Mouse (Mus musculus) neural tube, embryonic 11.5 days (tissue): ENCODE data around the gene Efcab6. TPM values are rescaled to one million over a fixed set of nuclear protein-coding genes. Genes with fewer than 3 reads are reported as not detected.

Experiments used
- ATAC-seq: fragments of 200-750 bp; cut with Nextera tagmentation; 2 replicates; pipeline ENCODE4 v1.8.0; 2017; ENCODE audit warnings: moderate number of reproducible peaks, mild to moderate bottlenecking, moderate TSS enrichment, moderate library complexity; ENCODE audit not compliant: insufficient read depth, low FRiP score, low TSS enrichment
- DNase-seq: peaks from one replicate; pipeline ENCODE4 v3.0.0-alpha.2; 2015; ENCODE audit warnings: low spot score
- H3K27ac ChIP-seq: fragments of 300-500 bp; sonication (generic); 2 replicates; pipeline ENCODE4 v1.5.1; 2014; ENCODE audit warnings: low read depth, mild to moderate bottlenecking, low read length
- H3K27me3 ChIP-seq: fragments of 300-500 bp; sonication (generic); 2 replicates; pipeline ENCODE4 v1.6.1; 2014; ENCODE audit warnings: mild to moderate bottlenecking, low read length, mixed read lengths; ENCODE audit not compliant: control insufficient read depth, insufficient read depth
- H3K36me3 ChIP-seq: fragments of 300-500 bp; sonication (generic); 2 replicates; pipeline ENCODE4 v1.6.1; 2014; ENCODE audit warnings: mild to moderate bottlenecking, low read length, moderate library complexity, mixed read lengths; ENCODE audit not compliant: control insufficient read depth, insufficient read depth
- H3K4me1 ChIP-seq: fragments of 300-500 bp; sonication (generic); 2 replicates; pipeline ENCODE4 v1.6.1; 2014; ENCODE audit warnings: low read length, mixed read lengths; ENCODE audit not compliant: control insufficient read depth, insufficient read depth
- H3K4me2 ChIP-seq: fragments of 300-500 bp; sonication (generic); 2 replicates; pipeline ENCODE4 v1.6.1; 2014; ENCODE audit warnings: low read depth, mild to moderate bottlenecking, moderate library complexity
- H3K4me3 ChIP-seq: fragments of 300-500 bp; sonication (generic); 2 replicates; pipeline ENCODE4 v1.5.1; 2014; ENCODE audit warnings: low read depth, low read length
- H3K9ac ChIP-seq: fragments of 300-500 bp; sonication (generic); 2 replicates; pipeline ENCODE4 v1.6.1; 2014; ENCODE audit warnings: mild to moderate bottlenecking, low read length
- H3K9me3 ChIP-seq: fragments of 300-500 bp; sonication (generic); 2 replicates; pipeline ENCODE4 v1.6.1; 2016; ENCODE audit warnings: low read length; ENCODE audit not compliant: control insufficient read depth
- WGBS: fragments of 180-500 bp; shearing (Covaris S2); extraction: QIAGEN DNeasy Blood & Tissue Kit; methylation state at CpG from one replicate; pipeline ENCODE4 v1.1.7; 2014; 5-methylcytosine and 5-hydroxymethylcytosine counted together
- polyA plus RNA-seq: library from polyadenylated mRNA; unstranded; fragments of >200 nt; fragmentation: Nextera tagmentation; extraction: Ambion mirVana; gene quantifications from 2 replicates; pipeline ENCODE4 v1.2.1, GENCODE M21; 2014

Efcab6 gene
- polyA plus RNA-seq, 1 experiment from 2014 or later: 0.41 TPM

- Histone ChIP-seq H3K36me3 (no peaks in the 10 kb centered on the region), H3K9me3 (no peaks in the 10 kb centered on the region), H3K9ac (no peak overlapping the region), H3K4me1 (no peaks in the 10 kb centered on the region), H3K27me3 (no peaks in the 10 kb centered on the region), H3K4me2 (no peak overlapping the region; the same call in 1 of the 2 replicates), H3K4me3 (no peak overlapping the region), H3K27ac (no peak overlapping the region)
- WGBS: 63% methylated on average over 7 of the region's 7 CpGs
- ATAC-seq: no peak
- no peak for DNase-seq
Observed at GRCm38 (mm10) chr15:83998586-83998985, 66.6 kb downstream of the Efcab6 start.

GRCm38 (mm10) chr15:83998115-83998514 is 67.1 kb downstream of the Efcab6 start:
- H3K9ac ChIP-seq: no peak overlapping the region
- peak; percentile 33 for DNase-seq
- no peak overlapping the region for H3K4me3 ChIP-seq
- H3K36me3 ChIP-seq: no peaks in the 10 kb centered on the region
- H3K9me3 ChIP-seq: no peaks in the 10 kb centered on the region
- H3K4me2 ChIP-seq: peak overlapping the region; percentile 27
- H3K27ac ChIP-seq: no peak overlapping the region
- 9% methylated on average over 19 of the region's 19 CpGs for WGBS
- H3K27me3 ChIP-seq: no peaks in the 10 kb centered on the region
- no peak for ATAC-seq
- H3K4me1 ChIP-seq: no peaks in the 10 kb centered on the region

- 19% methylated on average over 4 of the region's 4 CpGs for WGBS
- Histone ChIP-seq H3K27ac (no peak overlapping the region), H3K4me3 (no peak overlapping the region), H3K4me1 (no peaks in the 10 kb centered on the region), H3K27me3 (no peaks in the 10 kb centered on the region), H3K9me3 (no peaks in the 10 kb centered on the region), H3K4me2 (no peak overlapping the region), H3K36me3 (no peaks in the 10 kb centered on the region), H3K9ac (no peak overlapping the region)
- DNase-seq (no peak), ATAC-seq (no peak)
Observed at GRCm38 (mm10) chr15:83997550-83997949, 67.6 kb downstream of the Efcab6 start.

GRCm38 (mm10) chr15:83996864-83997263 is 68.3 kb downstream of the Efcab6 start:
- ATAC-seq: no peak
- 27% methylated on average over 7 of the region's 7 CpGs for WGBS
- Histone ChIP-seq H3K27ac (no peak overlapping the region), H3K9ac (no peak overlapping the region), H3K4me3 (no peak overlapping the region), H3K4me1 (peaks cover 2% of the 10 kb centered on the region; the same call in 1 of the 2 replicates), H3K27me3 (no peaks in the 10 kb centered on the region), H3K4me2 (no peak overlapping the region), H3K36me3 (no peaks in the 10 kb centered on the region), H3K9me3 (no peaks in the 10 kb centered on the region)
- no peak for DNase-seq

- DNase-seq (no peak), ATAC-seq (no peak)
- H3K4me3 ChIP-seq: no peak overlapping the region
- no peak overlapping the region for H3K4me2 ChIP-seq
- no peak overlapping the region for H3K9ac ChIP-seq
- no peaks in the 10 kb centered on the region for H3K36me3 ChIP-seq
- H3K27me3 ChIP-seq: no peaks in the 10 kb centered on the region
- WGBS: 91% methylated on average over 15 of the region's 15 CpGs
- peaks cover 4% of the 10 kb centered on the region; the same call in 1 of the 2 replicates for H3K4me1 ChIP-seq
- no peak overlapping the region for H3K27ac ChIP-seq
- no peaks in the 10 kb centered on the region for H3K9me3 ChIP-seq
Observed at GRCm38 (mm10) chr15:83992191-83992590, 73.0 kb downstream of the Efcab6 start.

GRCm38 (mm10) chr15:83991461-83991860 is 73.7 kb downstream of the Efcab6 start:
- ATAC-seq (no peak), DNase-seq (peak; percentile 40)
- H3K9ac ChIP-seq: no peak overlapping the region
- no peaks in the 10 kb centered on the region for H3K36me3 ChIP-seq
- H3K9me3 ChIP-seq: no peaks in the 10 kb centered on the region
- no peak overlapping the region for H3K27ac ChIP-seq
- peaks cover 4% of the 10 kb centered on the region; the same call in 1 of the 2 replicates for H3K4me1 ChIP-seq
- H3K4me3 ChIP-seq: no peak overlapping the region
- WGBS: 3% methylated on average over 3 of the region's 3 CpGs
- H3K4me2 ChIP-seq: no peak overlapping the region
- H3K27me3 ChIP-seq: no peaks in the 10 kb centered on the region

- H3K4me2 ChIP-seq: no peak overlapping the region
- ATAC-seq (no peak), DNase-seq (no peak)
- H3K9me3 ChIP-seq: no peaks in the 10 kb centered on the region
- peaks cover 4% of the 10 kb centered on the region; the same call in 1 of the 2 replicates for H3K4me1 ChIP-seq
- no peak overlapping the region for H3K9ac ChIP-seq
- no peaks in the 10 kb centered on the region for H3K36me3 ChIP-seq
- H3K4me3 ChIP-seq: no peak overlapping the region
- H3K27ac ChIP-seq: no peak overlapping the region
- 89% methylated on average over 5 of the region's 5 CpGs for WGBS
- no peaks in the 10 kb centered on the region for H3K27me3 ChIP-seq
Observed at GRCm38 (mm10) chr15:83989241-83989640, 75.9 kb downstream of the Efcab6 start.

- 34% methylated on average over 7 of the region's 7 CpGs for WGBS
Observed at GRCm38 (mm10) chr15:83988087-83988486, 77.1 kb downstream of the Efcab6 start.

GRCm38 (mm10) chr15:83982186-83982936 is 82.8 kb downstream of the Efcab6 start:
- no peak for DNase-seq
- ATAC-seq: no peak

More at GRCm38 (mm10) chr15:83988087-83988486, 77.1 kb downstream of the Efcab6 start:
- H3K27me3 ChIP-seq: no peaks in the 10 kb centered on the region
- H3K27ac ChIP-seq: no peak overlapping the region
- no peak for DNase-seq
- peaks cover 4% of the 10 kb centered on the region; the same call in 1 of the 2 replicates for H3K4me1 ChIP-seq
- H3K4me2 ChIP-seq: no peak overlapping the region
- ATAC-seq: no peak
- no peaks in the 10 kb centered on the region for H3K9me3 ChIP-seq
- no peak overlapping the region for H3K4me3 ChIP-seq
- H3K9ac ChIP-seq: no peak overlapping the region
- no peaks in the 10 kb centered on the region for H3K36me3 ChIP-seq

More at GRCm38 (mm10) chr15:83982186-83982936, 82.8 kb downstream of the Efcab6 start:
- Histone ChIP-seq H3K4me1 (no peaks in the 10 kb centered on the region), H3K9ac (no peak overlapping the region), H3K4me2 (no peak overlapping the region), H3K36me3 (no peaks in the 10 kb centered on the region), H3K27me3 (no peaks in the 10 kb centered on the region), H3K27ac (no peak overlapping the region), H3K4me3 (no peak overlapping the region), H3K9me3 (no peaks in the 10 kb centered on the region)
- WGBS: 69% methylated on average over 14 of the region's 14 CpGs
